Mouse (Mus musculus): Measurements from ENCODE around the gene Mrpl51. TPM values are rescaled to one million over a fixed set of nuclear protein-coding genes. Genes with fewer than 3 reads are reported as not detected.
A peak's percentile ranks its signal among the peaks of the same experiment; 100 is the strongest.
"Not testable (repeated sequence)": the region's sequence is repeated elsewhere in the genome, so short reads cannot be mapped to it uniquely, and the experiment has no call there.

Mrpl51 gene
- total RNA-seq, 2 experiments from 2014 or later = 250 to 274 TPM

DNA sequence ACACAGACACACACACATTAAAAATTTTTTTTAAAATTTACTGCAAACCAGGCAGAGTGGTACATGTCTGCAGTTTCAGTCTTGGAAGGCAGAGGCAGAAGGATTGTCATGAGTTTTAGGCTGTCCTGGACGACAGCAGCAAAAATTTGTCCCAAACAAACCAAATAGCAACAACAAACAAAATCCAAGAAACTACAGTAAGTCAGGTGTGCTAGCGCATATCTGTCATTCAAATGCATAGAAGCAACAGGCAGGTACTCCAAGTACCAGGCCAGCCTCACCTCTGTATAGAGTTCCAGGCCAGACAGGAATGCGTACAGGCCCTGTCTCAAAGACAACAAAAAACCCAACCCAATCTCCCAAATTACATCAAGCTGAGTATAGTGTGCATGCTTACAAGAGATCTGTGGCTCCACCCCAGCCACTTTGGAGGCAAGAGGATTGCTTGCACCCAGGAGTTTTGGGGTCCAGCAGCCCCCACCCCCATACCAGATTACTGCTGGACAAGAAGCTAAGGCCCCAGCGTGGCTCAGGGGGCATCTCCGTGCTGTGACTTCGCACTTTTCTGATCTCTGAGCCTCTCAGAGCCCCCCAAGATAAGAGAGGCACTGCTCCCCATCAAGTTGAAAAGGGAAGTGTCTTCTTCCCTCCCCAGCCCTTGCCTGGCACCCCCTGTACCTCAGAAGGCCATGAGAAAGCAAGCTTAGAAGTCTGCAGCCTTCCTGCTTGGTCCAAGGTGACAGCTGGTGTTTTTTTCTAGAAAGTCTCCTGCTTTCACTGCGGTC, 31.6 kb upstream of the Mrpl51 start:
- no peak for DNase-seq

DNA sequence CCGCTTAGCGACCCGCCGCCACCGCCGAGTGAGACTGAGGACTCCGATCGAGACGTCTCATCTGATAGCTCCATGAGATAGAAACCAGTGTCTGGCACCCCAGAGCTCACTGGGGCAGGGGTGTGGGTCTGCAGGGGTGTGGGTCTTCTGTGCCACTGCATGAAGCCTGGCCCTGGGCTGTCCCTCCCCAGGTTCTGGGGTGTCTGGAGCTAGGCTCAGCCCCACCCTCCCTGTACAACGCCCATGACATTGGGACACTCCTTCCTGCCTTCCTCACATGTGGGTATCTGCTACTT, 31.1 kb upstream of the Mrpl51 start:
- DNase-seq = no peak

GRCm38 (mm10) chr6:125160854-125161760, 30.5 kb upstream of the Mrpl51 start:
- peak; percentile 79 for DNase-seq

GRCm38 (mm10) chr6:125161971-125162370, 29.6 kb upstream of the Mrpl51 start:
- peak; percentile 80 for DNase-seq

- DNase-seq = not testable (repeated sequence)
Observed at GRCm38 (mm10) chr6:125162615-125163305, 28.8 kb upstream of the Mrpl51 start.

DNA sequence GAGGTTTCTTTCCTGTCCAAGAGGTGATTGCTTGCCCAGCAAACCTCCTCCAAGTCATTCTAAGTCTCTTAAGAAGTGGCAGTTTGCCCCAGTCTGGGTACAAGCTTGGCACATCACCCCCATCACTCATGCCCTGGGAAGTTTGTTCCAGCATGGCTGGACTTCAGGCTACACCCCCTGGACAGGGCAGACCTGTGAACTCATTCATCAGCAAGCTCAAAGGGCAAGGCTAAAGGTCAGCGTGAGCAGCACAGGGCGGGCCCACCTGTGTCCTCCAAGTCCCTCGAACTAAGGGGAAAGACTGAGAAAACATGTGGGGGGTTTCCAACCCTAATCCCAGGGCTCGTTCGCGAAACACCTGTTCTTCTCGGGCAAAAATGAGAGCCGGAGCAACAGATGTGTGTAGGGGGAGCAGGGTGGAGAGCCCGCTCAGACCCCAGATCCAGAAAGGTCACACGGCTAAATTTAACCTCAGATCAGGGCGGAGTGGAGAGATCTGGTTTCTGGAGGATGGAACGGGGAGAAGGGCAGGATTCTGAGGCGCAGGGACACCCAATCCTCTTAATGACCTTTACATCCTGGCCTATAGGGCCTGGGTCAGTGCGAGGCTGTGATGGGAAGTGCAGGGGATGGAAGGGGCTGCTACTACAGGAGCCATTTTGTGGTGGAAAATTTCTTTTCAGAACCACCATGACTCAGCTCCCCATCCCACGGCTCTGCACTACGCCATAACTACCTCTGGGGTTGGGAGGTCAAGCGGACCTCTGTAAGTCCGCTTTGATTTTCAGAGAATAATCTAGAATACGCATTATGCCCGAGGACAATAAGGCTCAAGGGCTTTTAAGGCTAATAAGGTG, 27.6 kb upstream of the Mrpl51 start:
- DNase-seq = peak; percentile 56

- DNase-seq = peak; percentile 71
Observed at GRCm38 (mm10) chr6:125164672-125165327, 26.8 kb upstream of the Mrpl51 start.

DNA sequence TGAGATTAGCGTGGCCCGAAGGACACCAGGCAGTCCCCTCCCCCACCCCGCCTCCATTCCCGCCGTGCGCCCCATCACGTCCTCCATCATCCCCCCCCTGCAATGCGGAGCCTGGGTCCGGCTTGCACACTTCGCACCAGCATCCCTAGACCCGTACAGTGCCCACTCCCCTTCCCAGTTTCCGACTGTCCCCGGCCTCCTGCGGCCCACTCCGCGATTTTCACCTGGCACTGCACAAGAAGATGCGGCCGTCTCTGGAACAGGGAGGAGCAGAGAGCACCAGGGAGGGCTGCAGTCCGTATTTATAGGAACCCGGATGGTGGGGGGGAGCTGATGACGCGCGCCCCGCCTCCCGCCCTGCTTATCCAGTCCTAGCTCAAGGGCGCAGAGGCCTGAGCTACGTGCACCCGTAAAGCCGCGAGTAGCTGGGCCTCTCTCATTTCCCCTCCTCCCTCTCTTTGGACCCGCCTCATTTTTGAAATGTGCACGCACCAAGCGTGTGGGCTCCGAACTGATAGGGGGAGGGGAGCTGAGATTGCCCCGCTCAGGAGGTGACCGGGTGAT, 26.2 kb upstream of the Mrpl51 start:
- peak; percentile 98 for DNase-seq

GRCm38 (mm10) chr6:125166051-125166751, 25.4 kb upstream of the Mrpl51 start, which contains the start of gene Gapdh:
Gapdh (minus strand) TSS chr6:125166467.
- peak; percentile 93 for DNase-seq

DNA sequence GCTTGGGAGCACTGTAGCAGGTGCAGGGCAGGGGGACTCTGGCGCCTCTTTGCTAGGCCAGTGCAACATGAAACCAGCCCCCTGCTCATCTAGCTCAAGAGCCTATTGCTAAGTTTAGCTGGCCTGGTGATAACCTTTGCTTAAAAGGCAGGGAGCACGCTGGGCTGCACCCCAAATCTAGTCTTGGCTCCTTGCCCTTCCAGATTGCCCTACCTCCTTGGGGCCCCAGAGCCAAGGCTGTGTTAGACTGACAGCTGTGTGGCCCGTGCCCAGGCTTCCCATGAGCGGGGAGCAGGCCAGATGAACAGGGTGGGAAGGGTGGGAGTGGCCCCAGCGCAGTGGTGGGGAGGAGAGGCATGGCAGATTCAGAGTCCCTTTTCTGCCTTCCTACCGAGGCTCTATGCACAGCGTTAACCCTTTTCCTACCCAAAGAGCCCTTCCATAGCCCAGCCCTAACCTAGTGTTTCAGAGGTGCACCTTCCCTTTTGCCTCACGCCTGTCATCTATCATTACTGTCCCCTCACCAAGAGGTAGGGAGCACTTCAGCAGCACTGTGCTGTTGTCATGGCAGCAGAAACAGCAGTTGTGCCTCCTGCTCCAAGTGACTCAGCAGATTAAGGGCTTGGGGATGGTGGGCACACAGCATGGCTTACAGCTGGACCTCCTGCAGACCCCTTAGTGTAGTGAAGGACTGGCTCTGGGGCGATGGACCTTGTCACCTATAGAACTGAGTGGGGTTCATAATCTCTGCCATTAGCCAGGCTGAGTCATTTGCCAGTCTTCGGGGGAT, 24.5 kb upstream of the Mrpl51 start:
- peak; percentile 73 for DNase-seq

- no peak for DNase-seq
Observed at GRCm38 (mm10) chr6:125168086-125168485, 23.5 kb upstream of the Mrpl51 start.

- no peak for DNase-seq
Observed at GRCm38 (mm10) chr6:125170194-125170593, 21.4 kb upstream of the Mrpl51 start.

DNA sequence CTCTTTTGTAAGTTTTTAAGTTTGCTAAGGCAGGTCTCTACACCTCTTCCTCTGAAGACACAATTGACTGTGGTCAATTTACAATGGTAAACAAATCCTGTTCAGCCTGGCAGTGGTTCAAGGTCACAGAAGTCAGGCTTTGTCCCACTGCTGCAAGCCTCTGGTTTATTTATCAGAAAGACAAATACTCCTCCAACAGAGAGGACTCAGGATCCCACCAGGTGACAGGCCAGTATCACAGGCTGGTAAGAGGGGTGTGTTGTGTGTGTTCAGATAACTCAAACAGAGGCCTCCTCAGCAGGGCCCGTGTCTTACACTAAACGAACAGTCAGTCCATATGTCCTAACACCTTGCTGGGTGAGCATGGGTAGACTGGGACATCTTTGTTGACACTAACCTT, 19.1 kb upstream of the Mrpl51 start:
- DNase-seq = no peak

DNA sequence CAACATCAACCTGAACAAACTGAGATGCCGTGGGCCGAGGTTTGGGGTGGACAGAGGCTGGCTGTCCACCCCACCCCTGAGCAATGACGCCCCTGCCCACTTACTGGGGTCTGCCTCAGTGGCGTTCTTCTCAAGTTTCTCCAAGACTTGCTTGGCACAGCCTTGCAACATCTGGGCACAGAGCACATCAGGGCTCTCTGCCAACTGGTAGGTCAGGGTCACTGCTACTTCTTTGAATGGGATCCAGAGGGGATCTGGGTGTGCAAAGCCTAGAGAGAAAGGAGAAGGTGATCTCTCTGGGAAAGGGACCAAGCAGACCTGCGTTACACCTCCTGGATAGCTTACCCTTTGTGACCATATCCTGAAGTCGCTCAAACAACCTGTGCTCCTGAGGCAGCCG, 18.3 kb upstream of the Mrpl51 start:
- DNase-seq = peak; percentile 81

GRCm38 (mm10) chr6:125175469-125175868, 16.1 kb upstream of the Mrpl51 start:
- no peak for DNase-seq

DNA sequence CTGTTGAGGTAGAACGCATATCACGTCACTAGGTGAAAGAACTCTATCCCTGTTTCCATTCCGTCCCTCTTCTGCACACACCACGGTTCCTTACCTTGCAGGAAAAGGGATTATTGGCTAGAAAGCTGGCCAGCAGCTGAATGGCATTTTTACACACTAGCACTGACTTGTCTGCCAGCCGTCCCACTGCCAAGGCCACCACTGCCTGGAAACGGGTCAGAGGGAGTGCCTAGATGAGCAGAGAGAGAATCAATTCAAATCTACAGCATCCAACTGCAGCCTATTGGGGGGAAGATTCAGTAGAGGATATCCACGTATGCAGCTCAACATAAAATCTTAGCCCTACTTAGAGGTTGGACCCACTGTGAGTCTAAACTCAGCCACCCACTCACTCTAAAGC, 12.0 kb upstream of the Mrpl51 start:
- peak; percentile 48 for DNase-seq

GRCm38 (mm10) chr6:125182133-125182532, 9.5 kb upstream of the Mrpl51 start:
- DNase-seq = no peak

GRCm38 (mm10) chr6:125186203-125186602, 5.4 kb upstream of the Mrpl51 start:
- DNase-seq = no peak

- DNase-seq = no peak
Observed at GRCm38 (mm10) chr6:125190816-125191215, 785 bp upstream of the Mrpl51 start.

All from adrenal gland, postnatal 10 days (tissue).